Mouse (Mus musculus): ENCODE data around the gene Gm4131.

Gm4131 gene

DNA sequence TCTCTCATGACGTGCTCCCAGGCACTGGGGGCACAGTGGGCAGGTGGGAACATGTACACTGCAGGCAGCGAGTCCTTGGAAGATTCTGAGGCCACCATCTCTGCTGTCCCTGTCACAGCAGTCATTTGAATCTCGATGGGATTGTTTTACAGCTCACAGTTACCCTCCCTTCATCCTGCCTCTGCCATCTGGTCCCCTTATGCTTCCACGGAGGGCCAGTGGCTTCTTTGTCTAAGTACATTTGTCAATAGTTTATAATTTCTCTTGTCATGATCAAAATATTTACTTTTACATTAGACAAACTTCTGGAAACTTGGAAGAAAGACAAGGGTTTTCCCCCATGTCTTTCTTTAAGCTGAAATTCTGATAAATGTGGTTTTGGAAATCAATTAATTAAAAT, 20.0 kb downstream of the Gm4131 start:
- DNase-seq = no peak

- no peak for DNase-seq
Observed at GRCm38 (mm10) chr14:62546296-62546695, 20.4 kb downstream of the Gm4131 start.

GRCm38 (mm10) chr14:62541751-62542150, 25.0 kb downstream of the Gm4131 start:
- DNase-seq = no peak

DNA sequence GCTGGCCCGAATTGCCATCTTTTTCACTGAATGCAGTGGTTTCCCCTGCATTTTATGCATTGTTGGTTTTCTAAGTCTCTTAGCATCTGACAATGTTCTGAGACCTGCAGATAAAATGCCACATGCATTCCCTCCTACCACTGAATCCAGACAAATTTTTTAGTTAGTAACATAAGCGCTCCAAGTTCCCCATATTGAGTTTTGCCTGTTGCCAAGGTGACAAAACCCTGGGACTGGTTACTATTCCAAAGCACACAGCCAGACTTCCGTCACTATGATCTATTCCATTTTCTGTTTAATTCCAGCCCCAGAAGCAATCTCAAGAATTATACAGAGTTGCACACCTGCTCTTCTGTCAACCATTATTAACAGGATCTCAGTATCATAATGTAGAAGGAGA, 26.9 kb downstream of the Gm4131 start:
- DNase-seq = no peak

DNA sequence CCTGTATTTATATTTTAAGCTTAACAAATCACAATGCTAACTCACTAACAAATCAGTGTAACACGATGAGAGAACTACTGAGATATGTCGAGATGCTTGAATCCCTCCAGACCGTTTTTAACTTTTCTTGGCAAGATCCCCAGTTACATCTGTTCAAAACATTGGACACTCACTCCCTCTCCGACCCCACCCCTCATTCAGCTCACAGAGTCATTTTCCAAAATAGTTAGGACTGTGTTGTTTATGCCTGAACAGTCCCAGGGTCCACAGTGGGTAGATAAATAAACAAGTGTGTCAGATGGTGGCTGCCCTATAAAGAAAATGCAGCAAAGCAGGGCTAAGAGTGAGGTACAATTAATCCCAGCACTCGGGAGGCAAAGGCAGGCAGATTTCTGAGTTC, 29.7 kb downstream of the Gm4131 start:
- DNase-seq = no peak

DNA sequence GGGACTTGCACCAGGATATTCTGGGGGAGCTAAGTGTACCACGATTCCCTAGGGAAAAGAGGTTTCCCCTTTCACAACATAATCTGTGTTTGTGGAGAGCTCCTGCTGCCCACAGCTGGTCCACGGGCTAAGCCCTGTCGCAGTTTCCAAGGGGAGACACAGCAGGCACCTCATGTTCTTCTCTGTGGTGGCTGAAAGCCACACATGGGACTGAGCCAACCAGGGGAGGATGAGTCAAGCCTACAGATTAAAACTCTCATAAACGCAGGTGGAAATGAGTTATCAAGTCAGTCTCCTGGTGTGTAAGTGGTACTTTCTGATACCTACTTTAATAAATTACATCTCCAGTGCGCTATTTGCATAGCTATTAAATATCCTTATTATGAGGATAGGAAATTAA, 30.6 kb downstream of the Gm4131 start:
- DNase-seq = no peak

DNA sequence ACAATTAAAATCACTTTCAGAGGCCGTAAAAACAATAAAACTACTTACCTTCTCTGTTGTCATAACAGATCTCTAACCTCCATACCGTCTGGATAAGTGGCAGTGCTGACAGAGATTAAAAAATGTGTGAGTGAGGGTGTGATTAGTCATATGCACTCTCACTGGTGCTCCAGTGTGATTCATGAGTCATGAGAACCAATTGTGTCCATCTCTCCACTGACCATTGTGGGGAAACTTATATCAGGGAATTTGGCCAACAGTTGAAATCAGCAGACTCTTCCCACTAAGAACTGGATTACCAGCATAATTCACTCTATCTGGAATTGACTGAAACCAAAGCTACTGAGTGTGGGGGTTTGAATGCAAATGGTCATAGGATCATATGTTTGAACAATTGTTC, 35.8 kb downstream of the Gm4131 start:
- no peak for DNase-seq

DNA sequence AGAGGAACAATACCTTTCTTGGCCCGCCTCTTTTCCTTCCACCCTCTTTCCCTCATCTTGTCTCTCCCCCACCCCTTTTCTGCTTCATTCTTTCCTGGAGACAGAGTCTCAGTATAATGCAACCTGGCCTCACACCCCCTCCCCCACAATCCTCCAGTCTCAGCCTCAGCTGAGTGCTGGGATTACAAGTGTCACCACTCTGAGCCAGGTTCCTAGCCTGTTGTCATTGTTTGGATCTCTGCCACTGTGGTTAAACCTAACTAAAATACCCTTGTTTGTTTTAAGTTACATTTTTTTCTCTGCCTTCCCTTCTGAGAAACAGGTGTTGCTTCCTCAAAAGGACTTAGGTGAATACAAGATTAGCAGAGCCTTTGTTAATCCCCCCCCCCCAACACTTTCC, 53.9 kb downstream of the Gm4131 start:
- DNase-seq = no peak

- no peak for DNase-seq
Observed at GRCm38 (mm10) chr14:62509350-62509749, 57.4 kb downstream of the Gm4131 start.

GRCm38 (mm10) chr14:62506261-62506660, 60.5 kb downstream of the Gm4131 start:
- DNase-seq = no peak

- DNase-seq = no peak
Observed at GRCm38 (mm10) chr14:62497391-62497790, 69.3 kb downstream of the Gm4131 start.

GRCm38 (mm10) chr14:62496501-62496900, 70.2 kb downstream of the Gm4131 start:
- DNase-seq = no peak

GRCm38 (mm10) chr14:62493456-62493855, 73.3 kb downstream of the Gm4131 start:
- no peak for DNase-seq

- DNase-seq = peak; percentile 85 to 90
Observed at GRCm38 (mm10) chr14:62492196-62492850, 74.4 kb downstream of the Gm4131 start.

DNA sequence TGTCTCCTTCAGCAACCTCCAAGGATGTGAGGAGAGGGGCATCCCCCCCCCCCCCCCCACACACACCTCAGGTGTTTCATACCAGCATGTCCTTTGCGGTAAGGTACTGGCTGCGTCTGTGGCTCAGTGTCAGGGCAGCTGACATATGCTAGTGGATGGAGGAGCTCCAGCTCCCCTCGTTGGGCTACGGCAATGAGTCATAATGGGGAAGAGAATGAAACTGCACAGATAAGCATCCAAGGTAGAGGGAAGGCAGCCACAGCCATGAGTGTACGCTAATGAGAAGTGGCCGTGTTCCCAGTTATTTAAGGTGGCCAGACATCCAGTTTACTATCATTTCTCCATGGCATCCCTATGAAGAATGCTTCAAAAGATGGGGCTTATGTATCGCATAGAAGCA, 78.5 kb downstream of the Gm4131 start:
- DNase-seq = no peak

GRCm38 (mm10) chr14:62481381-62481780, 85.3 kb downstream of the Gm4131 start:
- DNase-seq = peak in 1 of 2 experiments; percentile 6

DNA sequence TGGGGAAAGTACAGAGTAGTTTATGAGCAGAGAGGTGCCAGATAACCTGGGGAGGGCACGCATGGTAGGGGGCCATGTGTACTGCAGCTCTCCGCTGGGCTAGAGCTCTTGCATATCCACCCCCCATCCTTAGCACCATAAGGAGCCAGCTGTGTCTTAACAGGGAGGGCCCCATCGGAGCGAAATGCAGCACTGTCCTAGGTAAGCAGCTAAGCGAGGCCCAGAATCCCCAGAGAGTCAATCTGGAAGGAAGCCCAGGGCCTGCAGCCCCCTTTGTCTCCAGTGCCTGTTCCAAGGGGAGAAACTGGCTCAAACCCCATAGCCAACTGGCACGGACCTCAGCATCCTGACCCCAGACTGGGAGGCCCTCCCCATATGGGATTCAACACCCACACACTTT, 87.3 kb downstream of the Gm4131 start:
- DNase-seq = no peak

DNA sequence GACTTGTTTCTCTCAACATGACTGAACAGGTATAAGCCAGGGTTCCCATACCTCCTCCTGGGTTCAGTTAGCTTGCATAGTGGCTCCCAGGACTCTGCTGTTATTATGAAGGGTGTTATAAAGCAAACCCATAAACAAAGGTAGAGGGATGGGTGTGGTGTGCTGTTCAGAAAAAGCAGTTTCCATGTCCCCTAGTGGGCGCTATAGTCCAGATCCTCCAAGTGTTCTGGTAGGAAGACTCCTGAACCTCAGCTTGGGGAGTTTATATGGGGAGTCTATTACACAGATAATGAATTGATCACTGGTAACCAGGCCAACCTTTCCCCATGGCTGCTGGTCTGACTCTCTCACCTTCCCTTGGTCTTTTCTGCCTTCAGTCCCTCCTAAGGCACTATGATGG, 92.2 kb downstream of the Gm4131 start:
- no peak for DNase-seq

DNA sequence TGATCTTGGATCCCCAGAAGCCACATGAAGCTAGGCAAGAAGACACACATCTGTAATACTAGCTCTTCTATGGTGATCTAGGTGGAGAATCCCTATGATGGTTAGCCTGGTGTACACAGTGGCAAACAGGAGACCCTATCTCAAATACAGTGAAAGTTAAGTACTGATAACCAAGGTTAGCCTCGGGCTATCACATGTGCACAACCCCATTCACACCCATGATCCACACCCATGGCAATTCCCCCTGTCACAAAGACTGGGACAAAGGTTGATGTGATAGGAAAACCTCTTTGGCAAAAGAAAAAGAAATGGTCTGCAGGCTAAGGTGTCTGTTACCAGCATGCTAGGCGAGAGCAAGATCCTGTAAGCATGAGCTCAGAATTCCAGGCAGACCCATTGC, 94.7 kb downstream of the Gm4131 start:
- no peak for DNase-seq

DNA sequence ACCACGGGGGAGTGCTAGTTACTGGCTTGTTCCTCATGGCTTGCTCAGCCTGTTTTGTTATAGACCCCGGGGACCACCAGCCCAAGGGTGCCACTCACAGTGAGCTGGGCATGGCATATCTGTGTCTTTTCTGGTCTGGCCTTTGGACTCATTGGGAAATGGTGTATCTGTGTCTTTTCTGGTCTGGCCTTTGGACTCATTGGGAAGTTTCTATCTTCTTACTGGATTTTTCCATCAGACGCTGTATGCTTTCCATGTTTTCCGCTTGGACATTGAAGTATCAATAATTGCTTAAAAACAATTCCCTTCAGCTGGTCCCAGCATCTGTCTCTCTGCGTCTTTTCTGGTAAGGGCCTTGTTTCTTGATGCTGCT, 98.0 kb downstream of the Gm4131 start:
- no peak for DNase-seq

GRCm38 (mm10) chr14:62468119-62468752, 98.5 kb downstream of the Gm4131 start:
- no peak for DNase-seq

GRCm38 (mm10) chr14:62464966-62465365, 101.8 kb downstream of the Gm4131 start:
- peak; percentile 71 to 84 for DNase-seq

DNA sequence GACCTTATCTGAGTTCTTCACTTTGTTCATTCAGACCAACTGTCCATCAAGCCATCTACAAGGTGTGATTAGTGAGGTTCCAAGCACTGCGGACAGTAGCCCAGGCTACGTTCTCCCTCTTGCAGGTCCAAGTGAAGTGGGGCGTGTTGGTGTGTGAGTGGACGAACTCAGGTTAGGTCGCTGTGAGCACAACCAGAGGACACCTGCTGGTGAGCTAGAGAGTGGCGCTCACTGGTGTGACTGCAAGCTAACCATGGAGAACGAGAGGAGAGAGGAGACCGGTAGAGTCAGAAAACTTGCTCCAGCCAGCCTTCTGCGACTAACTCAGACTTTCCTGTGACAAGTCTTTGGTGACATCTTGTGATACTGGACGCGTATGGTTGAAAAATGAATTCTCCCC, 107.2 kb downstream of the Gm4131 start:
- DNase-seq = peak; percentile 29 to 54

DNA sequence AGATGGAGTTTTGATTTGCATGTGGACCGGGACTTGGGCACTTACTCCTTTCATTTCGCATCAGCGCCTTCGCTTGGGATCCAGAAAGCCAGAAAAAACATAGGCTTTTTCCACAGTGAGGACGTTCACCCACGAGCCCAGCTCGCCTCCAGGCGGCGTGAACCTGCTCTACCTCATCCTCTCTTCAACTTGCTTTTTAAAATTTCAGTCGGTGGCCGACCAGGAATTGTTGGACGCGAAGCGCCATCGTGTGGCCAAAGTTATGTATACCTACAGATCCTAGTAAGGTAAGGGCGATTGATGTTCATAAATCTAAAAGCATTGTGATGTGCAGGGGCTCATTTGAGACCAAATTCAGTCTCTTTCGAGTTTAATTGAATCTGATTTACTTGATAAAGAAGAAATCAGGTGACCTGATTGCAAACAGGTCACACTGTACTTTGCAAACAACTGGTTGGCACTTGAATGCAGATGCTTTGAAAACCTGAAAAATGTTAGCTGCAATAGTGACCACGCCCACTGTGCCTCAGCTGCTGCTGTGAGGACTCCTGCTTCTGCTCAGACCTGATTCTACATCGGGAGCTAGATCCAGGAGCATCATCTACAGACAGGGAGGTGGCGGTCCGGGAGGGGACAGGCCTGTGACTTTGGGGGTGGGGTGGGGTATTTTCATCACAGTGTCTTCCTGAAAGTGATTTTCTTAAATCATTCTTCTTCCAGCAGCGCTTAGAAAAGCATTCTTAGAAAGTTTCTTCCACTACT, 109.1 kb downstream of the Gm4131 start:
- peak; percentile 91 for DNase-seq

Measured in kidney, postnatal 4 days (tissue).